Mouse (Mus musculus): ENCODE measurements around the gene Rasal1.

The Rasal1 gene

DNA sequence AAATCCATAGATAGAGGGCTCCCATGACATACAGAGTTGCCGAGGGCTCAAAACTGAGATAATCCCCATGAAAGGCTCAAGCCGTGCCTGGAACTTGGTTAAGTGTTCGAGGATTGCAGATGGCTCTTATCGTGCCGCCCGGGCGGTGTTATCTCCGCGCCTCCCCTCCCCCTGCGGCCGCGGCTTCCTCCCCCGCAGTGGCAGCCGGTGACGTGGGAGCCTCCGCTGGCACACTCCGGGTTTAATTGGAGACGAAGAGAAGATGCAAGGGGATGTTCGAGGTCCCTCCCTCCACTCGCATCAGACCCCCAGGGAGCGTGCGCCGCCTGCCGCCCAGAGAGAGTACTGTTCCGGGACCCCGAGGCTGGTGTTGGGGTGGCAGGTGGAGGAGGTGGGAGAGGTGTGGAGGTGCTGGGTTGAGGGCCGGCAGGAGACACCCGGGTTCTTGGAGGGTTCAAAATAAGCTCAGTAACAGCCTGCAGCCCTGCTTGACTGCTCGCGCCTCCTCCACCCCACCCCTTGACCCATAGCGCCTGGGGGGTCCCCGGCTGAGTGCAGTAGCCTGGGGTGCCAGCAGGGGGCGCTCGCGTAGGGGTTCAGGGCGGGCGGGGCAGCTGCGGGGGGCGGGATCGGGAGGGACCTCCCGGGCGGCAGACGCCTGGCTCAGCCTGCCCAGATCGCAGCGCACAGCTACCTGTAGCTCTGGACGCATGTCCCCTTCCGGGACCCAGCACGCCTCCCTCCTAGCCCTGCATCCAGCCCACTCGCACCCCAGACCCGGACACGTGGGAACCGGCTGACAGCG, at the start of gene Rasal1:
Gene Rasal1 (plus strand): TSS at position 244 of the 805 bp plus-strand sequence.
- peak; percentile 94 for DNase-seq (ENCODE audit: low read depth, low spot score)

DNA sequence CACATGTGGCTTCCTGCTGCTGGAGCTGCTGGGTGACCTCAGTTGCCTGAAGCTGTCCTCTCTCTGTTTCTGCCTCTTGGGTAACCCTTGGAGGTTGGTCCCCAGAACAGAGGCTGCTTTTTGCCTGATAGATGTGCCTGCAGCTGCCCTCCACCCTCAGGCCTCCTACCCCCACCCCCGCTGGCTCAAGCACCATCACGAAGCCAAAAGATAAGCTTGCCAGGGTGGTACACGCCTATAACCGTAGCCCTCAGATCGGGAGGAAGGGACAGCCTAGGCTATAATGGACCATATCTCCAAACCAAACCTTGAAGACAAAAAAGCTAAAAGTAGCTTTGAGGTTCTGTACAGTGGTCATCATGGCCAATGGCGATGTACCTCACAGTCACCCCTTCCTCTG, 49.0 kb upstream of the Rasal1 start:
- no peak for DNase-seq (ENCODE audit: low read depth, low spot score)

DNA sequence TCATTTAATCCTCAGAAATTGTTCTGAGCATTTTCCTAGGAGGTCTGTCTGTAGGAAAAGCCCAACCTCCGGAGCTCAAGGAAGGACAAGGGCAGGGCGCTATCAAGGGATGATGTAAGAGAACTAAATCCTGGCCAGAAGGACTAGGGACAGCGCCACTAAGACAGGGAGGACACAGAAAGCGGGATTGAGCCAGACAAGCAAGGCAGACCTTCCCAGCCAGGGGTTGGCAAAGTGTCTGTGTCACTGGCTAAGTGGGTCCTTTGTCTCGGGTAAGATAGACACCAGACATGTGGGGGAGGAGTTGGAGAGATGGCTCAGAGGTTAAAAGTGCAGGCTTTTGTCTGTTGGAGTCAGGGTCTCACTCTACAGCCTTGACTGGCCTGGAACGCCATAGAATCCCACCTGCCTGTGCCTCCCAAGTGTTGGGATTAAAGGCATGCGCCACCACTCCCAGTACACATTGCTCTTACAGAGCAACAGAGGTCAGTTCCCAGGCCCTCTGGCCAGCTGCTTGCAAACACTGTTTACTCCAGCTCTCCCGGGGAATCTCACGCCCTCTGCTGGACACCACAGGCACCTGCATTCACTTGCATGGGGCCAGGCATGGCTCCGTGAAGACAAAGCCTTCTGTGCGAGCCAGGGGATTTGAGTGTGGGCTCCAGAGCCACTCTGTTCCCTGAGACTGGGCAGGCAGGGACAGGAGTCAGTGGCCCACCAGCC, 47.5 kb upstream of the Rasal1 start:
- DNase-seq (ENCODE audit: low read depth, low spot score): peak; percentile 51

DNA sequence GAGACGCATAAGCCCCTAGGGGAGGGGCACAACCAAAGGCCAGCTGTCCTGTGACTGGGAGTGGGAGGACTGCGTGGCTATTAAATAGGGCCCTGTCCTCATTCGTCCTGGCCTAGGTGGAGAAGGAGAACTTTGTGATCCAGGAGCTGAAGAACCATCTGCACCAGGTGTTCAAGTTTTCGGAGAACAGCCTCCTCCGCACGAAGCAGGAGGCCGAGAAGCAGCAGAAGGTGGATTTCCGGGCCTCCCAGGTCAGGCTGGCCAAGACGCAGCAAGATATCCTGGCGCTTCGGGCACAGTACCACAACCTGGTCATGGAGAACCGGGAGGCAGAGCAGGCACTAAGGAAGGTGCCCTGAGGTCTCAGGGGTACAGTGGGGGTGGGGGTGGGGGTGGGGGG, 46.4 kb upstream of the Rasal1 start:
- no peak for DNase-seq (ENCODE audit: low read depth, low spot score)

DNA sequence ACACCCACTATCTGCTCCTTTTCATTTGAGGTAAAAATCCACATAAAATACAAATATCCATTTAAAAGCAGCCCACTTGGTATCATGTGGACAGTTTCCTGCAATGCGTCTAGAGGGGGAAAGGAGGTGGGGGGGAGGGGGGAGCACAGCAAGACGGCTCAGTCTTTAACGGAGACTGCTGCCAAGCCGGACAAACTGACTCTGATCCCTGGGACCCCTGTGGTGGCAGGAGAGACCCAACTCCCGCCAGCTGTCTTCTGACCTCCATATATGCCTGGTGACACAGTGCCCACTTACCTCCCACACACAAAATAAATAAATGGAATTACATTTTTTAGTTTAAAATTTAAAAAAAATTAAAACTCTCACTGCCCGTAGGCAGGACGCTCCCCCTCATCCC, 45.1 kb upstream of the Rasal1 start:
- no peak for DNase-seq (ENCODE audit: low read depth, low spot score)

DNA sequence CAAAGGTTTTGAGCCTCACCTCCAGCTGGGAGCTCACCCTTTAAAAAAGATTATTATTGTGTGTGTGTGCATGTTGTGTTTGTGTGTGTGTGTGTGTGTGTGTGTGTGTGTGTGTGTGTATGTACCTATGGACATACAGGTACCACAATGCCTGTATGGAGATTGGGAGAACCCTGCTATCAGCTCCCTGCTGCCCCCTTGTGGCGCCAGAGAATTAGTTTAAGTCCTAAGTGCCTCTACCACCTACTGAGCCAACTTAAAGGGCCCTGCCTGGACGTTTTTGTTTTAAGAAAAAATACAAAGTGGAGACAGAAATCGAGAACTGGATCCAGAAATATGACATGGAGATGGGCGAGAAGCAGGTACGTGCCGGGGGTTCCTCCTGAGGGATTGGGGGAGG, 43.8 kb upstream of the Rasal1 start:
- peak; percentile 92 for DNase-seq (ENCODE audit: low read depth, low spot score)

DNA sequence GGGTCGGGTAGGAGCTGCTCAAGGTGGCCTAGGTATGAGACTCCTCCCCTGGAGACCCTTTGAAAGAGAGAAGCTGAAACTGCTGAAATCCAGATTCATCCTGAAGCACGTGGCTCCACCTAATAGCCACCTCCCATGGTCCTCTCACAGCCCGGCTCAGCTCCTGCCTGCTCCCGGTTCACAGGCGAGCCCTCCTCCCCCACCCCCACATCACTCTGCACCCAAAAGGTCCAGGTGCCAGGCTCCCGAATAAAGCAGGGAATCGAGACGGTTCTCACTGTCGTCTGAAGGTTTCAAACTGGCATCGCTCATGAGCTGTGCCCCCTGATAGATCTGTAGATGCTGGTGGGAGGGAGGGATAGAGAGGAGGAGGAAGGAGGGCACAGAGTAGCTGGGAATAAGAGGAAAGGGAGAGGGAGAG, 43.4 kb upstream of the Rasal1 start:
- no peak for DNase-seq (ENCODE audit: low read depth, low spot score)

DNA sequence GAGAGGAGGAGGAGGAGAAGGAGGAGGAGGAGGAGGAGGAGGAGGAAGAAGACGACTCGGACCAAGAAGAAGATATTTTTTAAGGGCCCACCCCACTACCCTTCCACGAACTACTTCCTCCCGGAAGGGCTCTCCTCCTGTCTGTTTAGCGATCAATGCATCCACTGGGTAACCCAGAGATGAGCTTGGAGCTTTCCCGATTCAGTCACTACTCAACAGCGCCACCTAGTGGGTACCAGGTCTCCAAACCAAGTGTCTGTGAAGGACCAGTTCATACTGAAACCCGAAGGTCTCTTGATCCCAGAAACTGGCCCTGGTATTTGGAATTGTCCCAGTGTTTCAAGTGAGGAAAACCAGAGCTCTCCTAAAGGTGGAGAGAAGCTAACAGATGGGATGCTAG, 42.9 kb upstream of the Rasal1 start:
- peak; percentile 91 for DNase-seq (ENCODE audit: low read depth, low spot score)

DNA sequence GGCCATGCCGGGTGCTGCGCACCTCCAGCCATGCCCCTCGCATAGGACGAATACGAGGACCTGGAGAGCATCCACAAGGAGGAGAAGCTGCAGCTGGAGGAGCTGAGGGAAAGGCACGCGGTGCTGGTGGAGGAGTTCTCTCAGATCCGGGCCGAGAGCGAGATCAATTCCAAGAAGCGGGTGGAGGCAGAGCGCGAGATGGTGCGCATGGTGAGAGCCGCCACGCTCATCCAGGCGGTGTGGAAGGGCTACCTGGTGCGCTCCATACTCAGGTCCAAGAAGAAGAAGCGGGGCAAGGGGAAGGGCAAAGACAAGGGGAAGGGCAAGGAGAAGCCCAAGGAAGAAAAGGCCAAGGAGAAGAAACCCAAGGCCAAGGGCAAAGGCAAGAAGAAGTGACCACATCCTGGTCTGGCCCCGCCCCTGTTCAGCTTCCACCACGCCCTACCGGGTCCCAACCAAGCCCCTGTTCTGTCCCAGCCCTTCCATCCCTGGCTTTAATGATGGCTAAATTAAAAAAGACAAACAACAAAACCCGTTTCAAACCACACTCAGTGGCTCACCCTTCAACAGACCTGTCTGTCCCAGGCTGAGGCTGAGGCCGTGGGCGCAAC, 41.9 kb upstream of the Rasal1 start:
- no peak for DNase-seq (ENCODE audit: low read depth, low spot score)

DNA sequence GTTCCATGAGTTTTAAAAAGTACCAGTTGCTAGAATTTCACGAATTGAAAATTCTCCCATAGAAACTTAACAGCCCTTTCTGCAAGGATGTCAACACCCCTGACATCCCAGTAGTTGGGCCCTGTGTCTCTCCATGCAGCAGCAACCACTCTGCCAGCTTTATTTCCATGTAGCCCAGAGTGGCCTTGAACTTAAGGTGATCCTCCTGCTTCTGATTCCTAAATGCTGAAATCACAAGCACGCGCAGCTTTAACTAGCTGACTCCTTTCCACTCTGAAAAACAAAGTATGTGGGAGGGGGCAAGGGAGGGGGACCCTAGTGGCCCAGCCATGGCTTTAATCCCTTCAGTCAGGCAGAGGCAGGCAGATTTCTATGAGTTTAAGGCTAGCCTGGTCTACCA, 41.3 kb upstream of the Rasal1 start:
- DNase-seq (ENCODE audit: low read depth, low spot score): no peak

DNA sequence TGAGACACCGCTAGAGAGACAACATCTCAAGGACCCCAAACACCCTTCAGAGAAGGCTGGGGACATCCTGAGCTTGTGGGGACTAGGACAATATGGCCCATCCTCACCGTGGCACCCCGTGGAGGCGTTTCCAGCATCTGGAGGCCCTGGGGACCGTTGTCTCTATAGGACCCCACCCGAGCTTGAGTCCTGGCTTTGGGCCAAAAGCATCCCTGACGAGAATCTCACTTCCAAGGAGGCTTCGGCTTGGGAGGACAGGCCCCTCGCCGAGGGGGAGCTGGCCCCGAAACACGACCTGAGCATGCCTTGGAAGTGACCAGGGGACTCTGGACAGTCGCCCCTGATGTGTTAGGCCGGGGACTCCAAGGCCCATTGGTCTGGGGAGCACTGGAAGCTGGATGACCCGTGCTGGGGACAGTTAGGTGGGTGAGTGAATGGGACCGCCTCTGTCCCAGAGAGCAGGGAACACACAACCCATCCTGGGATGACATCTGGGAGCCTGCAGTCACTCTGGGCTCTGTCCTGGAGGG, 39.3 kb upstream of the Rasal1 start:
- no peak for DNase-seq (ENCODE audit: low read depth, low spot score)

DNA sequence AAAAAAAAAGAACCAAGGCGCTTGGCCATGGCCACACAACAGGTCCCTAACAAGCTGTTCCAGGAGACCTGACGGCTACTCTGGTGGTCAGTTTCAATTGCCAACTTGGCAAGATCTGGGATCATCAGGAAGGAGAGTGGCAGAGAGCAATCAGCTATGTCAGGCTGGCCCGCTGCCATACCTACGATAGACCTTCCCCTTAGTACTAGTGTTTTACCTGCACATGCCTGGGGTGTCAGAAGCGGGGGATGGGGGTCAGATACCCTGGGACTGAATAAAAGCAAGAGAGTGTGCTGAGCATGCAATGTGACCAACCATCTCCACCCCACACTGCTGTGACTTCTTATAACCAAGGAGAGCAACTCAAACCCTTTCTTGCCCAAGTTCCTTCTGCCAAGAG, 37.7 kb upstream of the Rasal1 start:
- DNase-seq (ENCODE audit: low read depth, low spot score): no peak

DNA sequence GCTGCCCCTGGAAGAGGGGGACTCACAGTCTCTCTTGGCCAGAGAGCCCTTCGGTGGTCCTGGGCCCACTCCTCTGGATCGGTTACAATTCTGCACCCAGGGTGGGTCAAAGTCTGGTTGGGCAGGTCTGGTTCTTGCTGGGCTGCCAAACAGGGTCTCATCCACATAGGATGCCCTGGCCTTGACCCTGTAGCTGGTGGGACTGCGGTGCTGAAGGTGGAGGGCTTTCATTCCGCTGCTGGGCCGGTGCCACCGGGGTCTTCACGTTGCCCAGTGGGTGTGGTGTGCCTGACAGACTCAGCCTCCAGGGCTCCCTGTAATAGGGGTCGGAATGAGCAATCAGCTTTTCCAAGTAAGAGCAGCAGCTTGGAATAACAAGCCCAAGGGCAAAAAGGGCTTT, 37.2 kb upstream of the Rasal1 start:
- no peak for DNase-seq (ENCODE audit: low read depth, low spot score)

DNA sequence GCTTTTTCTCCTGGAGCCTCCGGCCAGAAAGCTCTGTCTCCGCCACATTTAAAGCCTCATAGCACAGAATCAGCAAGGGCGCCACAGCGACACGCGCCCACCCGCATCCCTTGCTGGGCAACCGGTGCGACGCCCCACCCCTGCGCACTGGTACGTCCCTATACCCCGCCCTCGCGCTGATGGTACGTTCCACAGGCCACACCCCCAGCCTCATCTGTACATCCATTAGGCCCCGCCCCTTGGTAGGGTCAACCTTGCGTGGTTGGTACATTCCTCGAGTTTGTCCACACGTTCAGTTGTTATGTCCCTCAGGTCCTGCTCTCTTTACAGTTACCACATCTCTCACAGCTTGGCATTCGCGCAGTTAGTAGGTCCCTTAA, 36.2 kb upstream of the Rasal1 start, which contains the start of the genes Rita1 and Ddx54:
Gene Rita1 (minus strand): TSS at position 148 of the 380 bp plus-strand sequence.
Gene Ddx54 (plus strand): TSS at position 298 of the 380 bp plus-strand sequence.
- peak; percentile 99 for DNase-seq (ENCODE audit: low read depth, low spot score)

DNA sequence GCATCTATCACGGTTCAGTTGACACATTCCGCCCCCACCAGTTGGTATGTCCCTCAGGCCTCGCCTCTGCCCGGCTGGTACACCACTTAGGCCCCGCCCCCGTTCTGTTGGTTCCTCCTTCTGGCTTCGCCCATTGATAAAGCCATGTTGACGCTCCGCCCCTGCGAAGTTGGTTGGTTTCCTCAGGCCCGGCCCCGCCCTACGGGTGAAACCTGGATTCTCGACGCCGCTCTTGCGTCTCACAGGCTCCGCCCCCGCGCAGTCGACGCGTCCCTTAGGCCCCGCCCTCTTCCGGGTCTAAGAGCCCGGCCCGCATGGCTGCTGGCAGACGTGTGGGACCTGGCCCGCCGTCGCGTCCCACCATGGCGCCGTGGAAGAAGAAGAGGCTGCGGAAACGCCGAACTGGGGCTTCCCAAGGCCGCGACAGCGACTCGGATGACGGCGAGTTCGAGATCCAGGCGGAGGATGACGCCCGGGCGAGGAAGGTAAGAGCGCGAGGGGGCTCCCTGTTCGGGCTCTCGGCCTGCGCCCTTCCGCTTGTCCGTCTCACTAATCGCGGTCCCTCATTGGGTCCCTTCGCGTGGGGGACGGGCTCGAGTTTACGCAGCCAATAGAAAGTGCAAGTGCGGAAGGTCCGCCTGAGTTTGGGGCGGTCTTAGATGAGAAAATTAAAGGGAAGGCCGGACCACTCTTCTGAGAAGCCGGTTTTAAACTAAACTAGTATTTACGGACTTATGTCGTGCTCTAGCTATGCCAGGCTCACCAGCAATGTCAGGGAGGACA, 35.6 kb upstream of the Rasal1 start:
- peak; percentile 100 for DNase-seq (ENCODE audit: low read depth, low spot score)

DNA sequence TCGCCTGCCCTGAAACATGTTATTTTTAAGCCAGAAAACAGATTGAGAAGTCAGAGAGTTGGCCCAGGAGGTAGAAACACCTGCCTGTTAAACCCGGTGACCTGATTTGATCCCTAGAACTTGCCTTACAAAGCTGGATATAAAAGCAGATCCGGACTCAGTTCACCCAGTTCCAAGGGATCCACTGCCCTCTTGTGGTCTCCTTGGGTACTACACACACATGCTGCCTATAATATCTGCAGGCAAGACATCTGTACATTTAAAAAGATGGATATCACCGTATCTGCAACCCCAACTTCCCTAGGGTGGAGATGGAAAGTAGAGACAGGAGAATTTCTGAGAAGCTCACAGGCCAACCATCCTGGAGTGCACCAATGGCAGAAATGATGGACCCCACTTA, 32.7 kb upstream of the Rasal1 start:
- peak; percentile 51 for DNase-seq (ENCODE audit: low read depth, low spot score)

DNA sequence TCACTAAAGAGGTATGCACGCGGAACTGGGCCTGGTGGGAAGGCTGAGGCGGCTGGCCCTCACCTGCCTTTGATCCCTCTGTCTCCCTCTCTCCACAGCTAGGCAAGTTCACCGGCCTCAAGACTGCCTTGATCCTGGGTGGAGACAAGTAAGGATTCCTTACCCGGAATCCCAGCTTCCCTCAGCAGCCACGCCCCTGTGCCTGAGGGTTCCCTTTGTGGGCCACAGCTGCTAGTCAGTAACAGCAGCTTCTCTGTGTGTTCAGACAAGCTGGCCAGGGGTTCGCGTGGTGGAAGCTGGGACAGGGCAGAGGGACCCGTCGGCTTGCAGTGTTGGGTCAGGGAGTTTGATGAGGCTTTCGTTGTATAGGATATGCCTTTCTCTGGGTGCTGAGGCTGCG, 29.8 kb upstream of the Rasal1 start:
- DNase-seq (ENCODE audit: low read depth, low spot score): no peak

DNA sequence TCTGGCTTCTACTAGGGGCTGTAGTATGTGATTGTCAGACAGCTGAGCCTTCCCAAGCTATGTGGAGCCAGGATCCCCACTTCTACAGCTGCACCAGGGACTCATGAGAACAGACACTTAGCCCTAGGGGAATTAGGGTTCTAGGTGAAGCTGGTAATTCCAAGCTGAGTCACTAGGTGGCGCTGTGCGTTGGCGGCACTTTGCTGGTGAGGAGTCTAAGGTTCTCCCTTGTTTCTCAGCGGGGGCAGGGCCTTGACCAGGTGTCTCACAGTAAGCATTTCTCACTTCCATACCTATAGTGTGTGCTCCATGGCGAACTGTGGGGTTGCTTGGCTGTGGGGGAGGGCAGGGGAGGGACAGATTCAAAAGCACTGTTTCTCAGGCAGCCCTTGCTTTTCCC, 29.4 kb upstream of the Rasal1 start:
- DNase-seq (ENCODE audit: low read depth, low spot score): peak; percentile 81

DNA sequence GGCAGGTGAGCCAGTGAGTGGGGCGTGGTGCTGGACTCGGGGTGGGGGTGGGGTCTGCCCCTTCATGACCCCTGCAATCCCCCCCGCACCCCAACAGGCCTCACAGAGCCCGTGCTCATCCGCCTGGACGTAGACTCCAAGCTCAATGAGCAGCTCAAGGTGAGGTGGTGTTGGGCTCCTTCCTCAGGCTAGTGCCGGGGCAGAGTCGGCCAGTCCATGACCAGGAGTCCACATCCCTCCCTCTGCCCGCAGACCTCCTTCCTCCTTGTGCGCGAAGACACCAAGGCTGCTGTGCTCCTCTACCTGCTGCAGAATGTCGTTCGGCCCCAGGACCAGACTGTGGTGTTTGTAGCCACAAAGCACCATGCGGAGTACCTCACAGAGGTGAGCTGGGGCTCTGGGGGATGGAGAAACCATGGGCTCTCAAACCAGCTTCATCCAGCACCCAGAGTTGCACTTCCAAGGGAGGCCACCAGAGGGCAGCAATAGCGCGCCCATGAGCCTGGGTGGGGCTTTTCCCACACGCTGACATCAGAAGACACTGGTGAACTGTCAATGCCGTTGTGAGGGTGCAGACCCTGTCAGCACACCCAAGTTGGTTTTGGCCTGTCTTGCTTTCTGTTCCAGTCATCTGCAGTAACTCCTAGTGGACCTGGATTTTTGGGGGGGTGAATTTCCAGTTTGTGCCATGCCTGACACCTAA, 28.1 kb upstream of the Rasal1 start:
- DNase-seq (ENCODE audit: low read depth, low spot score): no peak

DNA sequence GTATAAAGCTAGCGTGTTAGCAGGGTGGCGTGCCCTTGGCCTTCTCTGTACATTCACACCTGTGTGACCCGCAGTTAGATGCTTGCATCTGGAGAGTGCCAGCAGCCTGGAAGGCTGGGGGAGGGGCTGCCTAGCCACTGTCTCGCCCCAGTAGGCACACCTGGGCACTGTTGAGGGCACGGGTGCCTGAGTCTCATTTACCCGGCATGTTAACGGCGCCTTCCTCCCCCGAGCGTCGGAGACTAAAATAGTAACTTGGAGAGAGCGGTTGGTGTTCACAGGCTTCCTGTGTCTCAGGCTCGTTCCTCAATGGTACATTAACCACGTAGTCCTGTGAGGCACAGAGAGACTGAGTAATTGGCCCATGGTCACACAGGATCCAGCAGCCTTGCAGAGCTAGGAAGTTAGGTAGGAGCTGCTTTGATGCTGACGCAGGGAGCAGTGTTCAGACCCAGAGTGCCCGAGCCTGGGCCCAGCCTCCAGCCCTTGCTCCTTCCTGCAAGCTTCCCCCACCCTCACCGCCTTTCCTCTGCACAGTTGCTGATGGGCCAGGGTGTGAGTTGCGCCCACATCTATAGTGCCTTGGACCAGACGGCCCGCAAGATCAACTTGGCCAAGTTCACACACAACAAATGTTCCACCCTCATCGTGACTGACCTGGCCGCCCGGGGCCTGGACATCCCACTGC, 27.4 kb upstream of the Rasal1 start:
- peak; percentile 97 for DNase-seq (ENCODE audit: low read depth, low spot score)

Measured in A20 (cell line).